Mouse (Mus musculus) liver, embryonic 14.5 days (tissue): ENCODE measurements around the gene Dohh.

Source experiments
- CTCF ChIP-seq: IDR thresholded peaks from 2 replicates; pipeline ENCODE4 v1.5.1; 2016; ENCODE audit warnings: antibody characterized with exemption, low read depth, control low read depth
- EP300 ChIP-seq: IDR thresholded peaks from 2 replicates; pipeline ENCODE4 v1.6.1; 2016; ENCODE audit warnings: antibody characterized with exemption, low read depth

DNA sequence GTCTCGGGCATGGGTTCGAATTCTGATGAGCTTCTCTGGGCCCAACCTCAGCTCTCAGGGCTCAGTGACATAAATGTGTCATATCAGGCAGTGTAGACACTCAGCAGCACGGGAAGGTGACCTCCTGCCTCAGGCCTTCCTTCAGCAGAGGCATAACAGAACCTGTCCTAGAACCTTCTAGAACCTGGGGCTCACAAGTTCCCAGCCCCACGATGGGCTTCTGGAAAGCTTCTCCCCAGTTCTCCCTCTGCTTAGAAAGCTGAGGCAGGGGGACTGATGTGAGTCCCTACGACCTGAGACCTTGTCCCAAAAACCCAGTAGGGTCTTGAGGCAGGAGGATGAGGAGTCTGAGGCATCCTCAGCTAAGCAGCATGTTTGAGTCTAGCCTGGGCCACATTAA lies 30.9 kb downstream of the Dohh start:
- TF ChIP-seq CTCF: no peak
- TF ChIP-seq EP300: no peak
